In genomic region chr2:61474626-61475025, GRCm38 (mm10) we compare ENCODE assay signal across 9 mouse cellular contexts.
"Had no signal": no experiment of that assay in that cellular context is flagged by ENCODE, and none has a peak within 500 bp of the region (broad histone marks: within the 10 kb centered on the region; RNA-seq: fewer than 3 reads in every experiment).

No protein-coding gene starts in this region.

- ATAC-seq: midbrain, embryonic 13.5 days had no signal

- H3K4me2 ChIP-seq: kidney, embryonic 15.5 days; limb, embryonic 13.5 days; midbrain, embryonic 13.5 days; neural tube, embryonic 15.5 days; stomach, embryonic 15.5 days had no signal

- H3K27ac ChIP-seq: kidney, embryonic 15.5 days; limb, embryonic 13.5 days; liver, embryonic 14.5 days; midbrain, embryonic 13.5 days; neural tube, embryonic 15.5 days; stomach, embryonic 15.5 days had no signal

- H3K4me1 ChIP-seq: kidney, embryonic 15.5 days; limb, embryonic 13.5 days; midbrain, embryonic 13.5 days; neural tube, embryonic 15.5 days; stomach, embryonic 15.5 days had no signal

- DNase-seq: kidney, postnatal 14 days; left cerebral cortex, postnatal 4 days; lung, adult 18-20 months had no signal

- H3K9me3 ChIP-seq: kidney, embryonic 15.5 days; limb, embryonic 13.5 days; midbrain, embryonic 13.5 days; neural tube, embryonic 15.5 days; stomach, embryonic 15.5 days had no signal

- H3K36me3 ChIP-seq: kidney, embryonic 15.5 days; limb, embryonic 13.5 days; midbrain, embryonic 13.5 days; neural tube, embryonic 15.5 days; stomach, embryonic 15.5 days had no signal

- H3K4me3 ChIP-seq: kidney, embryonic 15.5 days; limb, embryonic 13.5 days; midbrain, embryonic 13.5 days; neural tube, embryonic 15.5 days; stomach, embryonic 15.5 days had no signal

- H3K27me3 ChIP-seq: kidney, embryonic 15.5 days; limb, embryonic 13.5 days; midbrain, embryonic 13.5 days; neural tube, embryonic 15.5 days; stomach, embryonic 15.5 days had no signal

- H3K9ac ChIP-seq: kidney, embryonic 15.5 days; limb, embryonic 13.5 days; liver, embryonic 14.5 days; midbrain, embryonic 13.5 days; neural tube, embryonic 15.5 days; stomach, embryonic 15.5 days had no signal
